Mouse (Mus musculus) heart, postnatal 0 days (tissue): ENCODE measurements around the gene Fxr1. TPM values are rescaled to one million over a fixed set of nuclear protein-coding genes. Genes with fewer than 3 reads are reported as not detected.
"Not testable (repeated sequence)": the region's sequence is repeated elsewhere in the genome, so short reads cannot be mapped to it uniquely, and the experiment has no call there.

ENCODE experiments used
- ATAC-seq: fragments of 200-750 bp; cut with Nextera tagmentation; 2 replicates; pipeline ENCODE4 v1.8.0; 2017; ENCODE audit warnings: low read depth, moderate number of reproducible peaks, moderate library complexity; ENCODE audit not compliant: insufficient read depth
- DNase-seq: peaks from one replicate; pipeline ENCODE4 v3.0.0-alpha.2; 2016; ENCODE audit warnings: low spot score
- H3K27ac ChIP-seq: fragments of 300-500 bp; sonication (generic); 2 replicates; pipeline ENCODE4 v1.5.1; 2014; ENCODE audit warnings: low read depth, mild to moderate bottlenecking
- H3K27me3 ChIP-seq: fragments of 300-500 bp; sonication (generic); 2 replicates; pipeline ENCODE4 v1.6.1; 2014; ENCODE audit warnings: low read length, mixed read lengths; ENCODE audit not compliant: control insufficient read depth, insufficient read depth
- H3K36me3 ChIP-seq: fragments of 300-500 bp; sonication (generic); replicated peaks from 2 replicates; pipeline ENCODE4 v1.6.1; 2014; ENCODE audit warnings: low read length, mixed read lengths; ENCODE audit not compliant: control insufficient read depth, insufficient read depth
- H3K4me1 ChIP-seq: fragments of 300-500 bp; sonication (generic); 2 replicates; pipeline ENCODE4 v1.6.1; 2014; ENCODE audit warnings: antibody characterized with exemption; ENCODE audit not compliant: control insufficient read depth, insufficient read depth
- H3K4me2 ChIP-seq: fragments of 300-500 bp; sonication (generic); 2 replicates; pipeline ENCODE4 v1.6.1; 2014; ENCODE audit warnings: low read depth, mild to moderate bottlenecking, low read length, moderate library complexity
- H3K4me3 ChIP-seq: fragments of 300-500 bp; sonication (generic); 2 replicates; pipeline ENCODE4 v1.5.1; 2014; ENCODE audit warnings: low read depth, low read length
- H3K9ac ChIP-seq: fragments of 300-500 bp; sonication (generic); replicated peaks from 2 replicates; pipeline ENCODE4 v1.6.1; 2014; ENCODE audit warnings: low read depth, low read length, mixed read lengths
- H3K9me3 ChIP-seq: fragments of 300-500 bp; sonication (generic); replicated peaks from 2 replicates; pipeline ENCODE4 v1.6.1; 2016; ENCODE audit warnings: low read length; ENCODE audit not compliant: control insufficient read depth
- CTCF ChIP-seq: IDR thresholded peaks from 2 replicates; pipeline ENCODE4 v1.5.1; 2016; ENCODE audit warnings: antibody characterized with exemption, control low read depth, low read depth
- EP300 ChIP-seq: IDR thresholded peaks from 2 replicates; pipeline ENCODE4 v1.6.1; 2016; ENCODE audit warnings: antibody characterized with exemption, low read depth
- WGBS: fragments of 180-500 bp; shearing (Covaris S2); extraction: QIAGEN DNeasy Blood & Tissue Kit; methylation state at CpG from one replicate; pipeline ENCODE4 v1.1.7; 2014; 5-methylcytosine and 5-hydroxymethylcytosine counted together
- polyA plus RNA-seq: library from polyadenylated mRNA; unstranded; fragments of >200 nt; fragmentation: Nextera tagmentation; extraction: Ambion mirVana; gene quantifications from 2 replicates; pipeline ENCODE4 v1.2.1, GENCODE M21; 2015
- total RNA-seq: library from RNA; depleted of rRNA; stranded (reverse); fragments of >200 nt; gene quantifications from 2 replicates; pipeline ENCODE4 v1.2.3, GENCODE M21; 2014; ENCODE audit warnings: low replicate concordance

Gene Fxr1
- total and polyA plus RNA-seq, 2 experiments from 2014 or later, result 71.1 to 71.5 TPM

- TF ChIP-seq EP300, result no peak
- TF ChIP-seq CTCF, result no peak
- Histone ChIP-seq H3K36me3 (peaks cover 43% of the 10 kb centered on the region), H3K9ac (no peak overlapping the region), H3K4me3 (no peak overlapping the region), H3K4me2 (no peak overlapping the region), H3K9me3 (no peaks in the 10 kb centered on the region), H3K27ac (no peak overlapping the region), H3K4me1 (no peaks in the 10 kb centered on the region), H3K27me3 (no peaks in the 10 kb centered on the region)
- 87% methylated on average over 2 of the region's 2 CpGs for WGBS
- DNase-seq (no peak), ATAC-seq (no peak)
Measured at GRCm38 (mm10) chr3:34062352-34062751, 42.6 kb downstream of the Fxr1 start.

GRCm38 (mm10) chr3:34068943-34069342, 49.2 kb downstream of the Fxr1 start:
- ATAC-seq, H3K9ac ChIP-seq, H3K4me2 ChIP-seq, H3K27me3 ChIP-seq, H3K4me3 ChIP-seq, H3K9me3 ChIP-seq, H3K4me1 ChIP-seq, DNase-seq, H3K27ac ChIP-seq: not testable (repeated sequence)
- H3K36me3 ChIP-seq, result peaks cover 33% of the 10 kb centered on the region
- 93% methylated on average over 7 of the region's 7 CpGs for WGBS

- Histone ChIP-seq H3K4me3 (no peak overlapping the region), H3K9me3 (no peaks in the 10 kb centered on the region), H3K27me3 (no peaks in the 10 kb centered on the region), H3K9ac (no peak overlapping the region), H3K27ac (no peak overlapping the region), H3K4me2 (no peak overlapping the region), H3K4me1 (0 out of 2 replicates have a peak, but pooled peaks cover 3% of the 10 kb centered on the region), H3K36me3 (peaks cover 41% of the 10 kb centered on the region)
- 88% methylated on average over 6 of the region's 6 CpGs for WGBS
- DNase-seq (no peak), ATAC-seq (no peak)
- TF ChIP-seq EP300, result no peak
- TF ChIP-seq CTCF, result no peak
Measured at GRCm38 (mm10) chr3:34072726-34073125, 53.0 kb downstream of the Fxr1 start.

- peaks cover 12% of the 10 kb centered on the region; the same call in 1 of the 2 replicates for H3K4me1 ChIP-seq
- ATAC-seq (no peak), DNase-seq (no peak)
- peaks cover 43% of the 10 kb centered on the region for H3K36me3 ChIP-seq
- H3K27ac ChIP-seq, result peak overlapping the region; percentile 11; the same call in 1 of the 2 replicates
- 40% methylated on average over 6 of the region's 6 CpGs for WGBS
- no peaks in the 10 kb centered on the region for H3K9me3 ChIP-seq
- no peak overlapping the region for H3K9ac ChIP-seq
- H3K4me2 ChIP-seq, result no peak overlapping the region
- no peaks in the 10 kb centered on the region for H3K27me3 ChIP-seq
- TF ChIP-seq CTCF, result no peak
- no peak for TF ChIP-seq EP300
- H3K4me3 ChIP-seq, result no peak overlapping the region
Measured at GRCm38 (mm10) chr3:34076058-34076759, 56.5 kb downstream of the Fxr1 start.

GRCm38 (mm10) chr3:34080900-34081662, 61.3 kb downstream of the Fxr1 start, which contains the start of gene Dnajc19:
Gene Dnajc19 (minus strand): TSS chr3:34081321.
- Histone ChIP-seq H3K9ac (peak within 1 kb of the TSS; percentile 93), H3K36me3 (peaks cover 9% of the 10 kb centered on the region), H3K4me2 (peak within 1 kb of the TSS; percentile 82), H3K9me3 (no peaks in the 10 kb centered on the region), H3K4me1 (peaks cover 18% of the 10 kb centered on the region; the same call in 1 of the 2 replicates), H3K27me3 (no peaks in the 10 kb centered on the region), H3K27ac (peak within 1 kb of the TSS; percentile 69), H3K4me3 (peak within 1 kb of the TSS; percentile 93)
- no peak for TF ChIP-seq CTCF
- no peak for TF ChIP-seq EP300
- DNase-seq (peak; percentile 91), ATAC-seq (peak; percentile 94)
- whole genome bisulfite sequencing, result under 1% methylated on average over 50 of the region's 50 CpGs
